21 mouse cellular contexts compared by ENCODE assay signal in the genomic region with DNA sequence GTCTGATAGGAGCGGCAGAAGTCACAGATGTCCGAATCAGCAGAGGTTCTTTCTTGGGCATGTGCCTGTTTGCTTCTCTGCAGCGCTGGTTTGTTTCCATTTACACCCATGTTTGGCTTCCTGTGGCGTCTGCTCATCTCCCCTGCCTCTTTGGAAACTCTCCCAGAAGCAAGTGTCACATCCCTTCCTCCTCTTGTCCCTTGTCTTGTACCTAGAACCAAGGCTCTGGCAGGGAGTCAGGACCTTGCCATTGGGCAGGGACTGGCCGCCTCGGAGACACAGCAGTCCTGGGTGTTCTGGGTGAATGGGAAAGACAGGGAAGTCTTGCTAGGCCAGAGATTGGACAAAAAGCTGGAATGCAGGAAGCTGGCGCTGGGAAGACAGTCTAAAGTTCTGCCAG.
DNase-seq lines count a peak whose midpoint lies in the region; ATAC-seq lines count a peak whose summit lies in the region.
"Had no signal": no experiment of that assay in that cellular context is flagged by ENCODE, and none has a peak within 500 bp of the region (broad histone marks: within the 10 kb centered on the region; RNA-seq: fewer than 3 reads in every experiment).

No protein-coding gene starts in this region.

- H3K36me3 ChIP-seq in forebrain, embryonic 14.5 days (ENCODE audit: control insufficient read depth, insufficient read depth, low read length): 0 out of 2 replicates have a peak, but pooled peaks cover 3% of the 10 kb centered on the region
- H3K36me3 ChIP-seq: forebrain, embryonic 10.5 days; G1E; heart, embryonic 13.5 days; limb, embryonic 12.5 days; liver, embryonic 13.5 days; midbrain, embryonic 12.5 days had no signal

- H3K4me3 ChIP-seq in forebrain, embryonic 14.5 days (ENCODE audit: low read depth, low read length): no peak overlapping the region
- H3K4me3 ChIP-seq: forebrain, embryonic 10.5 days; heart, embryonic 13.5 days; left cerebral cortex, adult 2 months; limb, embryonic 12.5 days; liver, embryonic 13.5 days; midbrain, embryonic 12.5 days had no signal

- intact Hi-C loops in left cerebral cortex, postnatal 4 days (cut with DNase I): no loop called here
- intact Hi-C loops in left cerebral cortex, postnatal 14 days (cut with DNase I): no loop called here

- H3K9me3 ChIP-seq in forebrain, embryonic 14.5 days (replicated peaks; ENCODE audit: control insufficient read depth, low read length): no peaks in the 10 kb centered on the region
- H3K9me3 ChIP-seq: forebrain, embryonic 10.5 days; heart, embryonic 13.5 days; limb, embryonic 12.5 days; midbrain, embryonic 12.5 days had no signal

- 0 out of 2 replicates have a peak, but pooled peaks cover 4% of the 10 kb centered on the region for H3K4me1 ChIP-seq in forebrain, embryonic 14.5 days (ENCODE audit: control insufficient read depth, insufficient read depth, low read length)
- H3K4me1 ChIP-seq: liver, embryonic 13.5 days had no signal

- H3K9ac ChIP-seq in forebrain, embryonic 14.5 days (ENCODE audit: low read length): no peak overlapping the region
- H3K9ac ChIP-seq: heart, embryonic 13.5 days; limb, embryonic 12.5 days; liver, embryonic 13.5 days; midbrain, embryonic 12.5 days had no signal

- H3K27ac ChIP-seq in forebrain, embryonic 14.5 days (ENCODE audit: low read depth, low read length): no peak overlapping the region
- H3K27ac ChIP-seq: forebrain, embryonic 10.5 days; heart, embryonic 13.5 days; left cerebral cortex, adult 2 months; limb, embryonic 12.5 days; liver, embryonic 13.5 days; macrophage; midbrain, embryonic 12.5 days; stomach, postnatal 0 days had no signal

- DNase-seq in cerebellum, adult 11-12 months: peak; percentile 33
- no peak for DNase-seq in cerebellum, adult 11 months
- peak; percentile 75 for DNase-seq in left cerebral cortex, postnatal 4 days
- no peak for DNase-seq in left cerebral cortex, postnatal 14 days (ENCODE audit: low spot score in 2 of 2)
- DNase-seq in cerebellum, postnatal 14 days: peak; percentile 62 to 65
- peak; percentile 19 for DNase-seq in neural tube, embryonic 10.5 days (ENCODE audit: extremely low spot score, low spot score)
- DNase-seq in kidney, postnatal 36 days: no peak
- DNase-seq in forebrain, embryonic 14.5 days (ENCODE audit: low spot score): no peak
- DNase-seq: gastrocnemius, postnatal 36 days; liver, embryonic 13.5 days; right cerebral cortex, postnatal 14 days had no signal

- WGBS in forebrain, embryonic 14.5 days: 81% methylated on average over 7 of the region's 7 CpGs

- no peak overlapping the region for H3K4me2 ChIP-seq in forebrain, embryonic 14.5 days (ENCODE audit: low read length)
- H3K4me2 ChIP-seq: heart, embryonic 13.5 days; limb, embryonic 12.5 days; liver, embryonic 13.5 days; midbrain, embryonic 12.5 days had no signal

- ATAC-seq in forebrain, embryonic 14.5 days: no peak
- ATAC-seq: CD4-positive, CD25-positive, alpha-beta regulatory T cell, adult 4 months; intestine, embryonic 16.5 days had no signal

- H3K27me3 ChIP-seq in forebrain, embryonic 14.5 days (replicated peaks; ENCODE audit: control insufficient read depth, insufficient read depth, low read length): no peaks in the 10 kb centered on the region
- H3K27me3 ChIP-seq: liver, embryonic 13.5 days; midbrain, embryonic 12.5 days had no signal

Comparison
In these comparisons a context has a peak if more than half of its experiments do, and no peak if none do; other contexts are left out.
1. DNase-seq: peak in cerebellum, adult 11-12 months (single experiment), left cerebral cortex, postnatal 4 days (single experiment), cerebellum, postnatal 14 days (2 of 2) and neural tube, embryonic 10.5 days (single experiment); none in cerebellum, adult 11 months (single experiment), left cerebral cortex, postnatal 14 days (0 of 2), kidney, postnatal 36 days (0 of 2) and forebrain, embryonic 14.5 days (single experiment).